Mouse (Mus musculus) midbrain, postnatal 0 days (tissue): ENCODE measurements around the gene Cd320. TPM values are rescaled to one million over a fixed set of nuclear protein-coding genes. Genes with fewer than 3 reads are reported as not detected.
A peak's percentile ranks its signal among the peaks of the same experiment; 100 is the strongest.
"Not testable (repeated sequence)": the region's sequence is repeated elsewhere in the genome, so short reads cannot be mapped to it uniquely, and the experiment has no call there.

ENCODE experiments used
- ATAC-seq: fragments of 200-750 bp; cut with Nextera tagmentation; 2 replicates; pipeline ENCODE4 v1.8.0; 2017; ENCODE audit warnings: moderate number of reproducible peaks, mild to moderate bottlenecking, moderate TSS enrichment, moderate library complexity; ENCODE audit not compliant: low FRiP score
- DNase-seq: peaks from one replicate; pipeline ENCODE4 v3.0.0-alpha.2; 2015; ENCODE audit warnings: low spot score
- H3K27ac ChIP-seq: fragments of 300-500 bp; sonication (generic); 2 replicates; pipeline ENCODE4 v1.5.1; 2014; ENCODE audit warnings: low read depth, mild to moderate bottlenecking, low read length, mixed read lengths
- H3K27me3 ChIP-seq: fragments of 300-500 bp; sonication (generic); 2 replicates; pipeline ENCODE4 v1.6.1; 2014; ENCODE audit warnings: low read length, control low read depth, mixed read lengths; ENCODE audit not compliant: insufficient read depth
- H3K36me3 ChIP-seq: fragments of 300-500 bp; sonication (generic); 2 replicates; pipeline ENCODE4 v1.6.1; 2014; ENCODE audit warnings: low read length, control low read depth, mixed read lengths; ENCODE audit not compliant: insufficient read depth
- H3K4me1 ChIP-seq: fragments of 300-500 bp; sonication (generic); 2 replicates; pipeline ENCODE4 v1.6.1; 2014; ENCODE audit warnings: mild to moderate bottlenecking, control low read depth, antibody characterized with exemption, low read length, mixed read lengths; ENCODE audit not compliant: insufficient read depth
- H3K4me2 ChIP-seq: fragments of 300-500 bp; sonication (generic); 2 replicates; pipeline ENCODE4 v1.6.1; 2014; ENCODE audit warnings: low read depth, mild to moderate bottlenecking, low read length, mixed read lengths; ENCODE audit not compliant: poor library complexity, severe bottlenecking
- H3K4me3 ChIP-seq: fragments of 300-500 bp; sonication (generic); 2 replicates; pipeline ENCODE4 v1.5.1; 2014; ENCODE audit warnings: low read depth, mild to moderate bottlenecking, low read length, moderate library complexity
- H3K9ac ChIP-seq: fragments of 300-500 bp; sonication (generic); replicated peaks from 2 replicates; pipeline ENCODE4 v1.6.1; 2014; ENCODE audit warnings: mild to moderate bottlenecking, low read length, moderate library complexity, mixed read lengths; ENCODE audit not compliant: poor library complexity, severe bottlenecking
- H3K9me3 ChIP-seq: fragments of 300-500 bp; sonication (generic); 2 replicates; pipeline ENCODE4 v1.6.1; 2016; ENCODE audit warnings: low read length, control low read depth
- CTCF ChIP-seq: IDR thresholded peaks from 2 replicates; pipeline ENCODE4 v1.5.1; 2016; ENCODE audit warnings: antibody characterized with exemption, mild to moderate bottlenecking
- WGBS: fragments of 180-500 bp; shearing (Covaris S2); extraction: QIAGEN DNeasy Blood & Tissue Kit; methylation state at CpG from one replicate; pipeline ENCODE4 v1.1.7; 2014; 5-methylcytosine and 5-hydroxymethylcytosine counted together
- polyA plus RNA-seq: library from polyadenylated mRNA; unstranded; fragments of >200 nt; fragmentation: Nextera tagmentation; extraction: Ambion mirVana; gene quantifications from 2 replicates; pipeline ENCODE4 v1.2.1, GENCODE M21; 2015
- total RNA-seq: library from RNA; depleted of rRNA; stranded (reverse); fragments of >200 nt; gene quantifications from 2 replicates; pipeline ENCODE4 v1.2.3, GENCODE M21; 2014

The Cd320 gene
- total and polyA plus RNA-seq, 2 experiments from 2014 or later = 26.7 to 46.8 TPM

GRCm38 (mm10) chr17:33874411-33874810, 31.5 kb downstream of the Cd320 start:
- no peaks in the 10 kb centered on the region for H3K36me3 ChIP-seq
- no peaks in the 10 kb centered on the region for H3K9me3 ChIP-seq
- ATAC-seq = no peak
- DNase-seq = no peak
- no peak for TF ChIP-seq CTCF
- no peak overlapping the region for H3K27ac ChIP-seq
- H3K27me3 ChIP-seq = no peaks in the 10 kb centered on the region
- H3K9ac ChIP-seq = no peak overlapping the region
- no peak overlapping the region for H3K4me3 ChIP-seq
- WGBS = 93% methylated on average over 9 of the region's 11 CpGs
- H3K4me2 ChIP-seq = no peak overlapping the region
- no peaks in the 10 kb centered on the region for H3K4me1 ChIP-seq

- H3K27me3 ChIP-seq, H3K9me3 ChIP-seq, H3K4me3 ChIP-seq, H3K4me2 ChIP-seq, H3K27ac ChIP-seq, ATAC-seq, H3K4me1 ChIP-seq, DNase-seq, H3K9ac ChIP-seq, H3K36me3 ChIP-seq: not testable (repeated sequence)
- WGBS = 81% methylated on average over 5 of the region's 5 CpGs
- TF ChIP-seq CTCF = peak; percentile 18; the same call in 1 of the 2 replicates
Measured at GRCm38 (mm10) chr17:33875797-33876196, 32.9 kb downstream of the Cd320 start.

- not testable (repeated sequence) for H3K4me2 ChIP-seq, H3K27me3 ChIP-seq, H3K36me3 ChIP-seq, H3K9me3 ChIP-seq, DNase-seq, H3K27ac ChIP-seq, H3K4me1 ChIP-seq, ATAC-seq, H3K4me3 ChIP-seq, H3K9ac ChIP-seq
- WGBS = 93% methylated on average over 8 of the region's 11 CpGs
Measured at GRCm38 (mm10) chr17:33884320-33884719, 41.4 kb downstream of the Cd320 start.

- not testable (repeated sequence) for DNase-seq, H3K9ac ChIP-seq, H3K9me3 ChIP-seq, H3K4me3 ChIP-seq, H3K27me3 ChIP-seq, H3K4me2 ChIP-seq, ATAC-seq, H3K4me1 ChIP-seq, H3K27ac ChIP-seq, H3K36me3 ChIP-seq
- 80% methylated on average over 2 of the region's 2 CpGs for WGBS
Measured at GRCm38 (mm10) chr17:33887802-33888201, 44.9 kb downstream of the Cd320 start.

- H3K4me1 ChIP-seq, H3K9me3 ChIP-seq, H3K9ac ChIP-seq, H3K4me2 ChIP-seq, H3K36me3 ChIP-seq, DNase-seq, H3K4me3 ChIP-seq, H3K27ac ChIP-seq, ATAC-seq, H3K27me3 ChIP-seq: not testable (repeated sequence)
Measured at GRCm38 (mm10) chr17:33888230-33888629, 45.3 kb downstream of the Cd320 start.

- H3K9me3 ChIP-seq, H3K36me3 ChIP-seq, DNase-seq, H3K9ac ChIP-seq, ATAC-seq, H3K27me3 ChIP-seq, H3K4me1 ChIP-seq, H3K27ac ChIP-seq: not testable (repeated sequence)
- H3K4me3 ChIP-seq = peak overlapping the region; percentile 50
- H3K4me2 ChIP-seq = peak overlapping the region; percentile 66
- under 1% methylated on average over 44 of the region's 44 CpGs for WGBS
Measured at GRCm38 (mm10) chr17:33889941-33890532, 47.1 kb downstream of the Cd320 start.
